Mouse (Mus musculus): ENCODE data around the gene Sdk2. TPM values are rescaled to one million over a fixed set of nuclear protein-coding genes. Genes with fewer than 3 reads are reported as not detected.

Sdk2 gene
- polyA plus RNA-seq, 1 experiment from 2014 or later: 0.35 TPM

DNA sequence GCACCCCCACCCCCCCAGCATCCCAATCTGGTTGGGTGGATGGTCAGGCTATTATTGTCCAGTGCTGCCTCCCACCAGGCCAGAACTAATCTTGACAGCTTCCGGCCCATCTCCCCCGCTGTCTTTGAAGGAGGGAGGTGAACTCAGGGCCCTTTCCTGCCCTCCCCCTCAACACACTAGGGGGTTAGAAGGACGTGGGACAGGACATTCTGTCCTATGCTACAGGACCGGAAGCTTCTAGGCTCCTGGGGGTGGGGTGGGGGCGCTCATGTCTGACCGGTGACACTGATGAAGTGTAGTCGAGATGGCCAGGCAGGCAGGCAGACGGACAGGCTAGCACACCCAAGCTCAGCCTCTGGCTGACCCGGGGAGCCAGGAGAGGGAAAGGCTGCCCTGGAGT is 259.8 kb downstream of the Sdk2 start:
- peak; percentile 44 for ATAC-seq (ENCODE audit: low read depth)
- Histone ChIP-seq H3K9me3 (replicated peaks; ENCODE audit: control insufficient read depth, low read length) (no peaks in the 10 kb centered on the region), H3K36me3 (ENCODE audit: control insufficient read depth, insufficient read depth) (no peaks in the 10 kb centered on the region), H3K4me2 (ENCODE audit: low read depth, low read length) (no peak overlapping the region), H3K4me3 (ENCODE audit: low read depth, low read length) (no peak overlapping the region), H3K9ac (ENCODE audit: low read depth, low read length) (no peak overlapping the region), H3K4me1 (ENCODE audit: control insufficient read depth, low read depth, low read length) (peaks cover 2% of the 10 kb centered on the region), H3K27ac (ENCODE audit: low read length) (no peak overlapping the region), H3K27me3 (ENCODE audit: control insufficient read depth, insufficient read depth, low read depth, low read length) (peaks cover 16% of the 10 kb centered on the region; the same call in 1 of the 2 replicates)
- WGBS (ENCODE audit: insufficient replicate concordance): 28% methylated on average over 9 of the region's 9 CpGs

DNA sequence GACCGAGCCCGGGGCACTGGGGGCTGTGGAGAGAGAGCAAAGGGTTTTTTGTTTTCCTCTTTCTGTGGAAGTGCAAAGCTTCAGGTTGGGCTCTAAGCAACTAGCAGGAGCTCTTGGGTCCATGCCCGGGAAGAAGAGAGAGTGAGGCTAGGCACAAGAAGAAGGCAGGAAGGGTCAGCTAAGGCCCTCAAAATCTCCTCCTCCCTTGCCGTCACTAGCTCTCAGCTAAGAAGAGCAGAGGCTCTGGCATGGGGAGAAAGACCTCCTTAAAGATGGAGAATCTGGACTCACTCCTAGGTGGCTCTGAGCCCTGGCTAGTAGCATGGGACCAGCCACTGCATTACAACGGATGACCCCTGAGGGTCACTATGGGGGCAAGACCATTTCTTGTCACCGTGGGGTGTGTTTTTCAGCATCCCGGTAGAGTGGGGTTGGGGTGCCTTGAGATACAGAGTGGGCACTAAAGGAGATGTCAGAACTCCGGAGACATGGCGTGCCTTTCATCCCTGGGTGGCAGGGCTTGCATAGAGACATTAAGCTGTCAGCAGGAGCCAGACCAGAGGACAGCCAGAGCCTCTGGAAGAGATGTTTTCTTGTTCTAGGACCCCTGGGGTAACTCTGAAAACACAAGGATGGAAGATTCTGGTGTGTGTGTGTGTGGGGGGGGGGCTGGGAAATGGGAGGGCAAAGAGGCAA is 260.3 kb downstream of the Sdk2 start:
- 45% methylated on average over 9 of the region's 9 CpGs for WGBS (ENCODE audit: insufficient replicate concordance)
- no peak overlapping the region for H3K9ac ChIP-seq (ENCODE audit: low read depth, low read length)
- H3K27me3 ChIP-seq (ENCODE audit: control insufficient read depth, insufficient read depth, low read depth, low read length): peaks cover 16% of the 10 kb centered on the region; the same call in 1 of the 2 replicates

DNA sequence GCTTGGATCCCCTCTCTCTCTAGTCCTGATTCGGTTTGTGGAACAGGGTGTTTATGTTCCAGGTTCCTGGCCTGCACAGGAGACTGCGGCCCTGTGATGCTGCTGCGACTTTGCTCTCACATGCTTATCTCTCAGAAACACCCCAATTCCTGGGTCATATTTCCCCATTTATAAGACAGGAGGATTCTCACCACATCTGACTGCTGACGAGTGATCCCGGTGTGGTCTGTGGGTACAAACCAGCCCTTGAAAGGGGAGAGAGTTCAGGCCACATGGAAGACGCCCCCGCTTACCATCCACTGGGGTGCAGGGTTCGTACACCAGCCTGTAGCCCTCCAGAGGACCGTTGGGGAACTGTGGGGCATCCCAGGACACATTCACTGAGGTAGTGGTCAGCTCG is 260.9 kb downstream of the Sdk2 start:
- Histone ChIP-seq H3K27ac (ENCODE audit: low read length) (no peak overlapping the region), H3K4me3 (ENCODE audit: low read depth, low read length) (no peak overlapping the region), H3K36me3 (ENCODE audit: control insufficient read depth, insufficient read depth) (no peaks in the 10 kb centered on the region), H3K4me2 (ENCODE audit: low read depth, low read length) (no peak overlapping the region), H3K9ac (ENCODE audit: low read depth, low read length) (no peak overlapping the region), H3K4me1 (ENCODE audit: control insufficient read depth, low read depth, low read length) (peaks cover 2% of the 10 kb centered on the region), H3K9me3 (replicated peaks; ENCODE audit: control insufficient read depth, low read length) (no peaks in the 10 kb centered on the region), H3K27me3 (ENCODE audit: control insufficient read depth, insufficient read depth, low read depth, low read length) (peaks cover 16% of the 10 kb centered on the region; the same call in 1 of the 2 replicates)
- 20% methylated on average over 10 of the region's 10 CpGs for WGBS (ENCODE audit: insufficient replicate concordance)
- ATAC-seq (ENCODE audit: low read depth): no peak

More for the DNA sequence above, 260.3 kb downstream of the Sdk2 start:
- Histone ChIP-seq H3K4me2 (ENCODE audit: low read depth, low read length) (no peak overlapping the region), H3K4me1 (ENCODE audit: control insufficient read depth, low read depth, low read length) (peaks cover 2% of the 10 kb centered on the region), H3K27ac (ENCODE audit: low read length) (no peak overlapping the region), H3K4me3 (ENCODE audit: low read depth, low read length) (no peak overlapping the region), H3K36me3 (ENCODE audit: control insufficient read depth, insufficient read depth) (no peaks in the 10 kb centered on the region), H3K9me3 (replicated peaks; ENCODE audit: control insufficient read depth, low read length) (no peaks in the 10 kb centered on the region)
- no peak for ATAC-seq (ENCODE audit: low read depth)

DNA sequence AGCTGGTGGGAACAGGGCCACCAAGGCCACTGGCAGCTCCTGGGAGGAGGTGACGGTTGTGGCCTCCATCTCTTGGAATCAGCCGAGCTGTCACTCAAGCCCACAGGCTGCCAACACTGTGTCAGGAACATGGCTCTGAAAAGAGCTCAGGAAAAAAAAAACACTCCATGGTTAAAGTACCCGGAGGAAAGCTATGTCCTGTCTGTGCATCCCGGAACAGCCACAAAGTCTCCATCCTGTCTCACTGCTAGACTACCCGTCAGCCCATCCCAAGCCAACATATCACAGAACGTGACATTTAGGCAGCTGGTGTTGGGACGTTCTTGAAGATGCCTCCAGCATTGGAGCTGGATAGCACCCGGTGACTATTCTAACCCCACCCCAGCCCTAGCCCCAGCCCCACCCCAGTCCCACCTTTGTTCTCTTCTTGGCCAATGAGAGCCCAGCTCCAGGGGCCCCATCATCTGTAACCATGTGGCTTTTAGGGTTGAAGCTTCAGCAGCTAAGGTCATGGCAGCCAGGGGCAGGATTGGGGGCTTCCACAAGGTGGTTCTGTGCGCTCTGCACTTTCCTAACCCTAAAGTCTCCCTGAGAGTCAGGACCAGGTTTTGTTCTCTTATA is 263.4 kb downstream of the Sdk2 start:
- Histone ChIP-seq H3K9me3 (replicated peaks; ENCODE audit: control insufficient read depth, low read length) (no peaks in the 10 kb centered on the region), H3K9ac (ENCODE audit: low read depth, low read length) (no peak overlapping the region), H3K27ac (ENCODE audit: low read length) (no peak overlapping the region), H3K27me3 (ENCODE audit: control insufficient read depth, insufficient read depth, low read depth, low read length) (peaks cover 13% of the 10 kb centered on the region; the same call in 1 of the 2 replicates), H3K4me3 (ENCODE audit: low read depth, low read length) (no peak overlapping the region), H3K4me1 (ENCODE audit: control insufficient read depth, low read depth, low read length) (peaks cover 18% of the 10 kb centered on the region), H3K4me2 (ENCODE audit: low read depth, low read length) (no peak overlapping the region), H3K36me3 (ENCODE audit: control insufficient read depth, insufficient read depth) (no peaks in the 10 kb centered on the region)
- ATAC-seq (ENCODE audit: low read depth): no peak
- WGBS (ENCODE audit: insufficient replicate concordance): 37% methylated on average over 9 of the region's 9 CpGs

DNA sequence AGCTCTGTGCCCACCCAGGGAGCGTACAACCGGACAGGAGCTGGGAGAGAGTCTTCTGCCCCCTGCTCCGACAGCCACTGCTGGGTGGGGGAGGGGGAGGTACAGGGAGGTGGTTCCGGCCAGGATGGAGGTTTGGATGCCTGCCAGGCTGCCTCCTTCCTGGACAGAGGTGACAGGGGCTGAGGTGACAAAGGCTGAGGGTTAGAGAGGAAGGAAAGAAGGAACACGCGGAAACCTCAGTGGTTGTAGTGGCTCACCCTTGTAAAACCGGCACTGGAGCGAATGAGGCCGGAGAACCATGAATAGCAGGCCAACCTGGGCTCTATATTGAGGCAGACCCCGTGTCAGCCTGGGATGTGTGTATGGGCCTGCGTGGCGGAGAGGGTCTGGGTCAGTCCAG is 264.4 kb downstream of the Sdk2 start:
- H3K9ac ChIP-seq (ENCODE audit: low read depth, low read length): no peak overlapping the region
- no peak overlapping the region for H3K27ac ChIP-seq (ENCODE audit: low read length)
- H3K4me3 ChIP-seq (ENCODE audit: low read depth, low read length): no peak overlapping the region
- no peaks in the 10 kb centered on the region for H3K36me3 ChIP-seq (ENCODE audit: control insufficient read depth, insufficient read depth)
- H3K4me2 ChIP-seq (ENCODE audit: low read depth, low read length): no peak overlapping the region
- peaks cover 26% of the 10 kb centered on the region for H3K4me1 ChIP-seq (ENCODE audit: control insufficient read depth, low read depth, low read length)
- no peak for ATAC-seq (ENCODE audit: low read depth)
- WGBS (ENCODE audit: insufficient replicate concordance): 17% methylated on average over 12 of the region's 12 CpGs
- peaks cover 13% of the 10 kb centered on the region; the same call in 1 of the 2 replicates for H3K27me3 ChIP-seq (ENCODE audit: control insufficient read depth, insufficient read depth, low read depth, low read length)
- H3K9me3 ChIP-seq (replicated peaks; ENCODE audit: control insufficient read depth, low read length): no peaks in the 10 kb centered on the region

DNA sequence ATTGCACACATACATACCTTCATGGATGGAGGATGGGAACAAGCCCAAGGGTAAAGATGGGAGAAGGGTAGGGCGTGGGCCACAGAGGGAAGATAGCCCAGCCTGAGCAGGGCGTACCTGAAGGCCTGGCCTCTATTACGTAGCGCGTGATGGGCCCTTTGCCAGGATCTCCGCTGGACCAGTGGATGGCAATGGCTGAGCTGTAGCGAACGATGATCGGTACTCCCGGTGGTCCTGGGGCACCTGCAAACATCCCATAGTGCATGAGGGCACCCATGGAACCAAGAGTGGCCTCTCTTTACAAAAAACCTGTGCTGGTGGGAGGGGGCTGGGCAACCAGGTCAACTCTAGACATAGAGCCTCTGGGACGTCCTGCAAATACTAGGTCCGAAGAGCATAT is 266.8 kb downstream of the Sdk2 start:
- Histone ChIP-seq H3K9me3 (replicated peaks; ENCODE audit: control insufficient read depth, low read length) (no peaks in the 10 kb centered on the region), H3K4me1 (ENCODE audit: control insufficient read depth, low read depth, low read length) (peaks cover 30% of the 10 kb centered on the region), H3K27me3 (ENCODE audit: control insufficient read depth, insufficient read depth, low read depth, low read length) (no peaks in the 10 kb centered on the region; the same call in 1 of the 2 replicates), H3K27ac (ENCODE audit: low read length) (no peak overlapping the region), H3K9ac (ENCODE audit: low read depth, low read length) (no peak overlapping the region), H3K4me3 (ENCODE audit: low read depth, low read length) (no peak overlapping the region), H3K36me3 (ENCODE audit: control insufficient read depth, insufficient read depth) (no peaks in the 10 kb centered on the region), H3K4me2 (ENCODE audit: low read depth, low read length) (no peak overlapping the region)
- WGBS (ENCODE audit: insufficient replicate concordance): 78% methylated on average over 12 of the region's 12 CpGs
- no peak for ATAC-seq (ENCODE audit: low read depth)

DNA sequence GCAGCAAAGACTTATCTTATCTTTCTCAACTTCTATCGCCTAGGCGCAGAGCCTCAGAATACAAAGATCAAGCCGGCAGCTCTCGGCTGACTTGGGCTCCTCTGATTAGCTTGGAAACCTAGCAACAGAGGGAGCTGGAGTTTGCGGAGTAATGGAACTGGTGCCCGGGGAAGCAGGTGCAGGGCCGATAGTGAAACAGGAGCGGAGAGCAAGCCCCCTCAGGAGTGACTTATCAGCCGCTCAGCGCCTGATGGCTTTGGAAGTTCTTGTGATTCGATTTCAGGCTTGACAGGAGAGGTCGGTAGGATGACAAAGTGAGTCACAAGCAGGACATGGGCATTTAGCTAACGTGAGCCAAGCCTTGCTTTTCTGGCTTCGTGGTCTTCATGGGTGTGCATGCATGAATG is 267.8 kb downstream of the Sdk2 start:
- H3K4me3 ChIP-seq (ENCODE audit: low read depth, low read length): 0 out of 2 replicates have a peak overlapping the region, but pooled peaks have one; percentile 5
- no peaks in the 10 kb centered on the region; the same call in 1 of the 2 replicates for H3K27me3 ChIP-seq (ENCODE audit: control insufficient read depth, insufficient read depth, low read depth, low read length)
- H3K9ac ChIP-seq (ENCODE audit: low read depth, low read length): no peak overlapping the region
- peak; percentile 84 for ATAC-seq (ENCODE audit: low read depth)
- 29% methylated on average over 14 of the region's 14 CpGs for WGBS (ENCODE audit: insufficient replicate concordance)
- H3K36me3 ChIP-seq (ENCODE audit: control insufficient read depth, insufficient read depth): no peaks in the 10 kb centered on the region
- H3K4me1 ChIP-seq (ENCODE audit: control insufficient read depth, low read depth, low read length): peaks cover 30% of the 10 kb centered on the region
- no peaks in the 10 kb centered on the region for H3K9me3 ChIP-seq (replicated peaks; ENCODE audit: control insufficient read depth, low read length)
- peak overlapping the region; percentile 33; the same call in 1 of the 2 replicates for H3K4me2 ChIP-seq (ENCODE audit: low read depth, low read length)
- no peak overlapping the region for H3K27ac ChIP-seq (ENCODE audit: low read length)

DNA sequence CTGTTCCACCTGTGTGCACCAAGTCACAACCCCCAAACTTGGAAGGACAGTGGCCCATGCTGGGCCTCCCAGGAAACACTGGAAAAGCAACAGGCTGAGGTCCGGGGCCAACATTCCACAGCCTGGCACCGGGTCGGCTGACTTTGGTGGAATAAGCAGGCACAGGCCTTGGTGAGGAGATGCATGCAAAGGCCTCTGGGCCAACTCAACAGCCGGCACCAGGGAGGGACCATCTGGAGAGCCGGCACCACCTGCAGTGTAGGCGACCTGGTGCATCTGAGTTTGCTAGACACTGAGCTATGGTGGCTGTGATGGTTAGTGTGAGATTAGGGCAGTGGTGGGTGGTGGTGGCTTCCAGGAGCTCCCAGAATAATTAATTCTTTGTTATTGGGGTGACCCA is 268.8 kb downstream of the Sdk2 start:
- Histone ChIP-seq H3K4me3 (ENCODE audit: low read depth, low read length) (no peak overlapping the region), H3K4me2 (ENCODE audit: low read depth, low read length) (no peak overlapping the region), H3K36me3 (ENCODE audit: control insufficient read depth, insufficient read depth) (no peaks in the 10 kb centered on the region), H3K27me3 (ENCODE audit: control insufficient read depth, insufficient read depth, low read depth, low read length) (no peaks in the 10 kb centered on the region; the same call in 1 of the 2 replicates), H3K4me1 (ENCODE audit: control insufficient read depth, low read depth, low read length) (peaks cover 30% of the 10 kb centered on the region), H3K9ac (ENCODE audit: low read depth, low read length) (no peak overlapping the region), H3K27ac (ENCODE audit: low read length) (no peak overlapping the region), H3K9me3 (replicated peaks; ENCODE audit: control insufficient read depth, low read length) (no peaks in the 10 kb centered on the region)
- WGBS (ENCODE audit: insufficient replicate concordance): 59% methylated on average over 6 of the region's 6 CpGs
- no peak for ATAC-seq (ENCODE audit: low read depth)

Measured in liver, embryonic 16.5 days (tissue).